Mouse (Mus musculus): ENCODE results near the gene Myom1. TPM values are rescaled to one million over a fixed set of nuclear protein-coding genes. Genes with fewer than 3 reads are reported as not detected.
"Not testable (repeated sequence)": the region's sequence is repeated elsewhere in the genome, so short reads cannot be mapped to it uniquely, and the experiment has no call there.

Gene Myom1
- polyA plus RNA-seq (2012): 0.03 TPM in 1 of 2 replicates, not detected in the other

- H3K4me1 ChIP-seq (ENCODE audit: control insufficient read depth): peaks cover 40% of the 10 kb centered on the region
- H3K4me3 ChIP-seq (replicated peaks): peak within 1 kb of the TSS; percentile 95
- H3K27me3 ChIP-seq (ENCODE audit: control insufficient read depth): no peaks in the 10 kb centered on the region
- H3K36me3 ChIP-seq (ENCODE audit: control insufficient read depth): peaks cover 16% of the 10 kb centered on the region
- TF ChIP-seq GATA1 (IDR thresholded peaks at IDR 0.05; ENCODE audit: low read length) (no peak), TAL1 (IDR thresholded peaks at IDR 0.05; ENCODE audit: low read length) (no peak)
- no peaks in the 10 kb centered on the region for H3K9me3 ChIP-seq (ENCODE audit: control insufficient read depth, low read length)
Observed at GRCm38 (mm10) chr17:71002081-71002743, at the start of gene Myom1. Gene Myom1, plus strand, starts transcription at chr17:71002633.

- not testable (repeated sequence) for H3K27me3 ChIP-seq (ENCODE audit: control insufficient read depth); H3K9me3 ChIP-seq (ENCODE audit: control insufficient read depth, low read length); H3K4me3 ChIP-seq (replicated peaks); H3K36me3 ChIP-seq (ENCODE audit: control insufficient read depth); H3K4me1 ChIP-seq (ENCODE audit: control insufficient read depth)
Observed at GRCm38 (mm10) chr17:70963546-70963945, 38.9 kb upstream of the Myom1 start.

- Histone ChIP-seq H3K27me3 (ENCODE audit: control insufficient read depth) (no peaks in the 10 kb centered on the region), H3K36me3 (ENCODE audit: control insufficient read depth) (no peaks in the 10 kb centered on the region), H3K4me3 (replicated peaks) (no peak overlapping the region), H3K4me1 (ENCODE audit: control insufficient read depth) (no peaks in the 10 kb centered on the region), H3K9me3 (ENCODE audit: control insufficient read depth, low read length) (no peaks in the 10 kb centered on the region)
- no peak for TF ChIP-seq TAL1 (IDR thresholded peaks at IDR 0.05; ENCODE audit: low read length)
- no peak for TF ChIP-seq GATA1 (IDR thresholded peaks at IDR 0.05; ENCODE audit: low read length)
Observed at GRCm38 (mm10) chr17:70965281-70965680, 37.2 kb upstream of the Myom1 start.

- no peak for TF ChIP-seq GATA1 (IDR thresholded peaks at IDR 0.05; ENCODE audit: low read length)
- TF ChIP-seq TAL1 (IDR thresholded peaks at IDR 0.05; ENCODE audit: low read length): no peak
- no peak overlapping the region for H3K4me3 ChIP-seq (replicated peaks)
- no peaks in the 10 kb centered on the region for H3K27me3 ChIP-seq (ENCODE audit: control insufficient read depth)
- H3K9me3 ChIP-seq (ENCODE audit: control insufficient read depth, low read length): no peaks in the 10 kb centered on the region
- no peaks in the 10 kb centered on the region for H3K4me1 ChIP-seq (ENCODE audit: control insufficient read depth)
- H3K36me3 ChIP-seq (ENCODE audit: control insufficient read depth): no peaks in the 10 kb centered on the region
Observed at GRCm38 (mm10) chr17:70966126-70966525, 36.3 kb upstream of the Myom1 start.

GRCm38 (mm10) chr17:70967191-70967590 lies 35.2 kb upstream of the Myom1 start:
- no peaks in the 10 kb centered on the region for H3K9me3 ChIP-seq (ENCODE audit: control insufficient read depth, low read length)
- no peaks in the 10 kb centered on the region for H3K4me1 ChIP-seq (ENCODE audit: control insufficient read depth)
- H3K36me3 ChIP-seq (ENCODE audit: control insufficient read depth): no peaks in the 10 kb centered on the region
- H3K27me3 ChIP-seq (ENCODE audit: control insufficient read depth): no peaks in the 10 kb centered on the region
- no peak overlapping the region for H3K4me3 ChIP-seq (replicated peaks)
- TF ChIP-seq GATA1 (IDR thresholded peaks at IDR 0.05; ENCODE audit: low read length) (no peak), TAL1 (IDR thresholded peaks at IDR 0.05; ENCODE audit: low read length) (no peak)

GRCm38 (mm10) chr17:70967646-70968045 lies 34.8 kb upstream of the Myom1 start:
- TF ChIP-seq GATA1 (IDR thresholded peaks at IDR 0.05; ENCODE audit: low read length) (no peak), TAL1 (IDR thresholded peaks at IDR 0.05; ENCODE audit: low read length) (no peak)
- H3K4me3 ChIP-seq (replicated peaks): no peak overlapping the region
- no peaks in the 10 kb centered on the region for H3K9me3 ChIP-seq (ENCODE audit: control insufficient read depth, low read length)
- H3K36me3 ChIP-seq (ENCODE audit: control insufficient read depth): no peaks in the 10 kb centered on the region
- H3K4me1 ChIP-seq (ENCODE audit: control insufficient read depth): no peaks in the 10 kb centered on the region
- no peaks in the 10 kb centered on the region for H3K27me3 ChIP-seq (ENCODE audit: control insufficient read depth)

GRCm38 (mm10) chr17:70968606-70969191 lies 33.7 kb upstream of the Myom1 start:
- no peaks in the 10 kb centered on the region for H3K4me1 ChIP-seq (ENCODE audit: control insufficient read depth)
- no peak overlapping the region for H3K4me3 ChIP-seq (replicated peaks)
- TF ChIP-seq GATA1 (IDR thresholded peaks at IDR 0.05; ENCODE audit: low read length) (no peak), TAL1 (IDR thresholded peaks at IDR 0.05; ENCODE audit: low read length) (no peak)
- H3K27me3 ChIP-seq (ENCODE audit: control insufficient read depth): no peaks in the 10 kb centered on the region
- H3K9me3 ChIP-seq (ENCODE audit: control insufficient read depth, low read length): no peaks in the 10 kb centered on the region
- peaks cover 6% of the 10 kb centered on the region for H3K36me3 ChIP-seq (ENCODE audit: control insufficient read depth)

GRCm38 (mm10) chr17:70971206-70971605 lies 31.2 kb upstream of the Myom1 start:
- Histone ChIP-seq H3K9me3 (ENCODE audit: control insufficient read depth, low read length) (no peaks in the 10 kb centered on the region), H3K27me3 (ENCODE audit: control insufficient read depth) (no peaks in the 10 kb centered on the region), H3K4me1 (ENCODE audit: control insufficient read depth) (no peaks in the 10 kb centered on the region), H3K4me3 (replicated peaks) (no peak overlapping the region), H3K36me3 (ENCODE audit: control insufficient read depth) (peaks cover 23% of the 10 kb centered on the region)
- TF ChIP-seq TAL1 (IDR thresholded peaks at IDR 0.05; ENCODE audit: low read length) (no peak), GATA1 (IDR thresholded peaks at IDR 0.05; ENCODE audit: low read length) (no peak)

- H3K36me3 ChIP-seq (ENCODE audit: control insufficient read depth): peaks cover 23% of the 10 kb centered on the region
- no peaks in the 10 kb centered on the region for H3K4me1 ChIP-seq (ENCODE audit: control insufficient read depth)
- no peak overlapping the region for H3K4me3 ChIP-seq (replicated peaks)
- no peaks in the 10 kb centered on the region for H3K9me3 ChIP-seq (ENCODE audit: control insufficient read depth, low read length)
- TF ChIP-seq TAL1 (IDR thresholded peaks at IDR 0.05; ENCODE audit: low read length) (no peak), GATA1 (IDR thresholded peaks at IDR 0.05; ENCODE audit: low read length) (no peak)
- H3K27me3 ChIP-seq (ENCODE audit: control insufficient read depth): no peaks in the 10 kb centered on the region
Observed at GRCm38 (mm10) chr17:70973398-70973797, 29.0 kb upstream of the Myom1 start.

- not testable (repeated sequence) for H3K4me1 ChIP-seq (ENCODE audit: control insufficient read depth); H3K27me3 ChIP-seq (ENCODE audit: control insufficient read depth); H3K4me3 ChIP-seq (replicated peaks); H3K9me3 ChIP-seq (ENCODE audit: control insufficient read depth, low read length)
- peaks cover 23% of the 10 kb centered on the region for H3K36me3 ChIP-seq (ENCODE audit: control insufficient read depth)
Observed at GRCm38 (mm10) chr17:70974065-70974464, 28.4 kb upstream of the Myom1 start.

All from erythroblast, embryonic 14.5 days (primary cell).